Mouse (Mus musculus) testis, adult 2 months (tissue): Measurements from ENCODE around the gene Cgas.

Experiments
- CTCF ChIP-seq: fragments of 200-500 bp; IDR thresholded peaks from 2 replicates; pipeline ENCODE4 v1.5.1; 2012; ENCODE audit warnings: low read depth, mild to moderate bottlenecking, inconsistent platforms, low read length, moderate library complexity; ENCODE audit not compliant: control insufficient read depth, insufficient read depth, insufficient replicate concordance
- POLR2A ChIP-seq: fragments of 200-500 bp; IDR thresholded peaks from 2 replicates; pipeline ENCODE4 v1.6.1; 2012; ENCODE audit warnings: low read depth, mild to moderate bottlenecking, inconsistent platforms, low read length, moderate library complexity; ENCODE audit not compliant: control insufficient read depth

GRCm38 (mm10) chr9:78447606-78447972, 4.6 kb upstream of the Cgas start:
- TF ChIP-seq POLR2A (no peak), CTCF (no peak)
